Mouse (Mus musculus): ENCODE measurements around the gene 4930469K13Rik. TPM values are rescaled to one million over a fixed set of nuclear protein-coding genes. Genes with fewer than 3 reads are reported as not detected.

Gene 4930469K13Rik
- polyA plus RNA-seq, 1 experiment from 2014 or later = not detected

- WGBS (ENCODE audit: insufficient replicate concordance) = 73% methylated on average over 5 of the region's 5 CpGs
- H3K9me3 ChIP-seq (ENCODE audit: low read length) = no peaks in the 10 kb centered on the region
- DNase-seq = no peak
- no peak overlapping the region for H3K9ac ChIP-seq (replicated peaks)
- no peak overlapping the region for H3K4me2 ChIP-seq (ENCODE audit: low read depth, low read length)
- H3K27ac ChIP-seq (ENCODE audit: low read depth) = no peak overlapping the region
- H3K36me3 ChIP-seq (replicated peaks; ENCODE audit: insufficient read depth, low read length) = no peaks in the 10 kb centered on the region
- peaks cover 2% of the 10 kb centered on the region for H3K4me1 ChIP-seq (ENCODE audit: insufficient read depth)
- no peak for ATAC-seq
- no peaks in the 10 kb centered on the region for H3K27me3 ChIP-seq (ENCODE audit: insufficient read depth, low read length)
- H3K4me3 ChIP-seq (ENCODE audit: low read depth, low read length) = no peak overlapping the region
- TF ChIP-seq EP300 (IDR thresholded peaks at IDR 0.05; ENCODE audit: low read depth) = no peak
- no peak for TF ChIP-seq CTCF (IDR thresholded peaks at IDR 0.05; ENCODE audit: low read depth)
These were observed 58.3 kb downstream of the 4930469K13Rik start for GRCm38 (mm10) chr11:34040061-34040460.

GRCm38 (mm10) chr11:34035909-34036658, 62.3 kb downstream of the 4930469K13Rik start:
- Histone ChIP-seq H3K27ac (ENCODE audit: low read depth) (no peak overlapping the region), H3K4me1 (ENCODE audit: insufficient read depth) (peaks cover 7% of the 10 kb centered on the region; the same call in 1 of the 2 replicates), H3K36me3 (replicated peaks; ENCODE audit: insufficient read depth, low read length) (no peaks in the 10 kb centered on the region), H3K4me2 (ENCODE audit: low read depth, low read length) (no peak overlapping the region), H3K9me3 (ENCODE audit: low read length) (no peaks in the 10 kb centered on the region), H3K27me3 (ENCODE audit: insufficient read depth, low read length) (no peaks in the 10 kb centered on the region), H3K9ac (replicated peaks) (no peak overlapping the region), H3K4me3 (ENCODE audit: low read depth, low read length) (no peak overlapping the region)
- WGBS (ENCODE audit: insufficient replicate concordance) = 67% methylated on average over 5 of the region's 5 CpGs
- TF ChIP-seq EP300 (IDR thresholded peaks at IDR 0.05; ENCODE audit: low read depth) (no peak), CTCF (IDR thresholded peaks at IDR 0.05; ENCODE audit: low read depth) (no peak)
- DNase-seq (no peak), ATAC-seq (no peak)

- H3K4me2 ChIP-seq (ENCODE audit: low read depth, low read length) = no peak overlapping the region
- H3K4me1 ChIP-seq (ENCODE audit: insufficient read depth) = peaks cover 7% of the 10 kb centered on the region; the same call in 1 of the 2 replicates
- H3K27ac ChIP-seq (ENCODE audit: low read depth) = no peak overlapping the region
- WGBS (ENCODE audit: insufficient replicate concordance) = 73% methylated on average over 2 of the region's 2 CpGs
- H3K4me3 ChIP-seq (ENCODE audit: low read depth, low read length) = no peak overlapping the region
- DNase-seq = no peak
- H3K9me3 ChIP-seq (ENCODE audit: low read length) = no peaks in the 10 kb centered on the region
- H3K9ac ChIP-seq (replicated peaks) = no peak overlapping the region
- no peak for ATAC-seq
- H3K27me3 ChIP-seq (ENCODE audit: insufficient read depth, low read length) = no peaks in the 10 kb centered on the region
- TF ChIP-seq EP300 (IDR thresholded peaks at IDR 0.05; ENCODE audit: low read depth) = no peak
- TF ChIP-seq CTCF (IDR thresholded peaks at IDR 0.05; ENCODE audit: low read depth) = no peak
- H3K36me3 ChIP-seq (replicated peaks; ENCODE audit: insufficient read depth, low read length) = no peaks in the 10 kb centered on the region
These were observed 63.6 kb downstream of the 4930469K13Rik start for GRCm38 (mm10) chr11:34034794-34035193.

GRCm38 (mm10) chr11:34034008-34034505, 64.3 kb downstream of the 4930469K13Rik start:
- no peak overlapping the region for H3K4me2 ChIP-seq (ENCODE audit: low read depth, low read length)
- no peaks in the 10 kb centered on the region for H3K36me3 ChIP-seq (replicated peaks; ENCODE audit: insufficient read depth, low read length)
- 56% methylated on average over 5 of the region's 5 CpGs for WGBS (ENCODE audit: insufficient replicate concordance)
- no peak overlapping the region for H3K4me3 ChIP-seq (ENCODE audit: low read depth, low read length)
- no peaks in the 10 kb centered on the region for H3K27me3 ChIP-seq (ENCODE audit: insufficient read depth, low read length)
- no peaks in the 10 kb centered on the region for H3K9me3 ChIP-seq (ENCODE audit: low read length)
- peaks cover 7% of the 10 kb centered on the region; the same call in 1 of the 2 replicates for H3K4me1 ChIP-seq (ENCODE audit: insufficient read depth)
- TF ChIP-seq CTCF (IDR thresholded peaks at IDR 0.05; ENCODE audit: low read depth) = no peak
- no peak for TF ChIP-seq EP300 (IDR thresholded peaks at IDR 0.05; ENCODE audit: low read depth)
- ATAC-seq = peak; percentile 24; the same call in 1 of the 2 replicates
- H3K27ac ChIP-seq (ENCODE audit: low read depth) = peak overlapping the region; percentile 30; the same call in 1 of the 2 replicates
- no peak overlapping the region for H3K9ac ChIP-seq (replicated peaks)
- DNase-seq = no peak

- Histone ChIP-seq H3K4me2 (ENCODE audit: low read depth, low read length) (peak overlapping the region; percentile 48; the same call in 1 of the 2 replicates), H3K27me3 (ENCODE audit: insufficient read depth, low read length) (no peaks in the 10 kb centered on the region), H3K4me3 (ENCODE audit: low read depth, low read length) (no peak overlapping the region), H3K27ac (ENCODE audit: low read depth) (0 out of 2 replicates have a peak overlapping the region, but pooled peaks have one; percentile 41), H3K9me3 (ENCODE audit: low read length) (no peaks in the 10 kb centered on the region), H3K36me3 (replicated peaks; ENCODE audit: insufficient read depth, low read length) (no peaks in the 10 kb centered on the region), H3K9ac (replicated peaks) (no peak overlapping the region), H3K4me1 (ENCODE audit: insufficient read depth) (peaks cover 7% of the 10 kb centered on the region; the same call in 1 of the 2 replicates)
- ATAC-seq (peak; percentile 85), DNase-seq (peak; percentile 44)
- 25% methylated on average over 8 of the region's 8 CpGs for WGBS (ENCODE audit: insufficient replicate concordance)
- TF ChIP-seq CTCF (IDR thresholded peaks at IDR 0.05; ENCODE audit: low read depth) (no peak), EP300 (IDR thresholded peaks at IDR 0.05; ENCODE audit: low read depth) (no peak)
These were observed 67.1 kb downstream of the 4930469K13Rik start for GRCm38 (mm10) chr11:34031015-34031805.

- no peak for TF ChIP-seq EP300 (IDR thresholded peaks at IDR 0.05; ENCODE audit: low read depth)
- TF ChIP-seq CTCF (IDR thresholded peaks at IDR 0.05; ENCODE audit: low read depth) = no peak
- ATAC-seq = no peak
- 79% methylated on average over 5 of the region's 5 CpGs for WGBS (ENCODE audit: insufficient replicate concordance)
These were observed 68.7 kb downstream of the 4930469K13Rik start for GRCm38 (mm10) chr11:34029658-34030057.

More at GRCm38 (mm10) chr11:34029658-34030057, 68.7 kb downstream of the 4930469K13Rik start:
- no peaks in the 10 kb centered on the region for H3K27me3 ChIP-seq (ENCODE audit: insufficient read depth, low read length)
- H3K4me1 ChIP-seq (ENCODE audit: insufficient read depth) = peaks cover 7% of the 10 kb centered on the region; the same call in 1 of the 2 replicates
- no peak overlapping the region for H3K4me2 ChIP-seq (ENCODE audit: low read depth, low read length)
- no peak overlapping the region for H3K9ac ChIP-seq (replicated peaks)
- no peak overlapping the region for H3K4me3 ChIP-seq (ENCODE audit: low read depth, low read length)
- no peaks in the 10 kb centered on the region for H3K9me3 ChIP-seq (ENCODE audit: low read length)
- H3K27ac ChIP-seq (ENCODE audit: low read depth) = no peak overlapping the region
- H3K36me3 ChIP-seq (replicated peaks; ENCODE audit: insufficient read depth, low read length) = no peaks in the 10 kb centered on the region
- DNase-seq = no peak
